Mouse (Mus musculus) intestine, embryonic 14.5 days (tissue): ENCODE measurements around the gene Klhl32. TPM values are rescaled to one million over a fixed set of nuclear protein-coding genes. Genes with fewer than 3 reads are reported as not detected.

Source experiments
- ATAC-seq: fragments of 200-750 bp; cut with Nextera tagmentation; replicated peaks from 2 replicates; pipeline ENCODE4 v1.8.0; 2017; ENCODE audit warnings: low read depth, moderate number of reproducible peaks, moderate TSS enrichment, moderate library complexity; ENCODE audit not compliant: low FRiP score, low TSS enrichment
- DNase-seq: peaks from one replicate; pipeline ENCODE4 v3.0.0-alpha.2; 2018; ENCODE audit warnings: low spot score
- H3K27ac ChIP-seq: fragments of 300-500 bp; sonication (generic); 2 replicates; pipeline ENCODE4 v1.5.1; 2014; ENCODE audit warnings: low read depth, mild to moderate bottlenecking, control low read depth
- H3K27me3 ChIP-seq: fragments of 300-500 bp; sonication (generic); replicated peaks from 2 replicates; pipeline ENCODE4 v1.6.1; 2014; ENCODE audit warnings: low read length, control low read depth; ENCODE audit not compliant: control insufficient read depth, insufficient read depth
- H3K36me3 ChIP-seq: fragments of 300-500 bp; sonication (generic); 2 replicates; pipeline ENCODE4 v1.6.1; 2014; ENCODE audit warnings: low read length, control low read depth; ENCODE audit not compliant: control insufficient read depth, insufficient read depth
- H3K4me1 ChIP-seq: fragments of 300-500 bp; sonication (generic); replicated peaks from 2 replicates; pipeline ENCODE4 v1.6.1; 2014; ENCODE audit warnings: low read length, control low read depth, mixed read lengths; ENCODE audit not compliant: control insufficient read depth, insufficient read depth
- H3K4me2 ChIP-seq: fragments of 300-500 bp; sonication (generic); 2 replicates; pipeline ENCODE4 v1.6.1; 2014; ENCODE audit warnings: low read length
- H3K4me3 ChIP-seq: fragments of 300-500 bp; sonication (generic); 2 replicates; pipeline ENCODE4 v1.5.1; 2014; ENCODE audit warnings: low read depth, low read length, control low read depth, mixed read lengths
- H3K9ac ChIP-seq: fragments of 300-500 bp; sonication (generic); 2 replicates; pipeline ENCODE4 v1.6.1; 2014; ENCODE audit warnings: mild to moderate bottlenecking, low read length
- H3K9me3 ChIP-seq: fragments of 300-500 bp; sonication (generic); 2 replicates; pipeline ENCODE4 v1.6.1; 2016; ENCODE audit warnings: low read length, control low read depth; ENCODE audit not compliant: control insufficient read depth
- WGBS: fragments of 180-500 bp; shearing (Covaris S2); extraction: QIAGEN DNeasy Blood & Tissue Kit; methylation state at CpG from one replicate; pipeline ENCODE4 v1.1.7; 2014; 5-methylcytosine and 5-hydroxymethylcytosine counted together
- polyA plus RNA-seq: library from polyadenylated mRNA; unstranded; fragments of >200 nt; fragmentation: Nextera tagmentation; extraction: Ambion mirVana; gene quantifications from 2 replicates; pipeline ENCODE4 v1.2.1, GENCODE M21; 2014

Klhl32 gene
- polyA plus RNA-seq, 1 experiment from 2014 or later, result 5.5 TPM

- ATAC-seq (peak; percentile 47; the same call in 1 of the 2 replicates), DNase-seq (peak; percentile 88)
- peaks cover 12% of the 10 kb centered on the region for H3K36me3 ChIP-seq
- 21% methylated on average over 6 of the region's 6 CpGs for WGBS
- H3K4me3 ChIP-seq, result no peak overlapping the region
- H3K9me3 ChIP-seq, result no peaks in the 10 kb centered on the region
- H3K27me3 ChIP-seq, result no peaks in the 10 kb centered on the region
- no peak overlapping the region for H3K27ac ChIP-seq
- no peak overlapping the region for H3K4me2 ChIP-seq
- H3K4me1 ChIP-seq, result no peaks in the 10 kb centered on the region
- no peak overlapping the region for H3K9ac ChIP-seq
Observed at GRCm38 (mm10) chr4:24574276-24574675, 276.6 kb downstream of the Klhl32 start.

GRCm38 (mm10) chr4:24568989-24569556 is 281.9 kb downstream of the Klhl32 start:
- WGBS, result 86% methylated on average over 7 of the region's 7 CpGs
- Histone ChIP-seq H3K9me3 (no peaks in the 10 kb centered on the region), H3K4me2 (no peak overlapping the region), H3K27ac (no peak overlapping the region), H3K4me3 (no peak overlapping the region), H3K36me3 (no peaks in the 10 kb centered on the region), H3K9ac (no peak overlapping the region), H3K4me1 (no peaks in the 10 kb centered on the region), H3K27me3 (no peaks in the 10 kb centered on the region)
- DNase-seq (no peak), ATAC-seq (no peak)

- H3K36me3 ChIP-seq, result no peaks in the 10 kb centered on the region
- no peak overlapping the region for H3K4me2 ChIP-seq
- H3K4me3 ChIP-seq, result no peak overlapping the region
- WGBS, result 78% methylated on average over 6 of the region's 6 CpGs
- H3K4me1 ChIP-seq, result no peaks in the 10 kb centered on the region
- DNase-seq (no peak), ATAC-seq (no peak)
- no peaks in the 10 kb centered on the region for H3K9me3 ChIP-seq
- H3K27me3 ChIP-seq, result no peaks in the 10 kb centered on the region
- H3K9ac ChIP-seq, result no peak overlapping the region
- H3K27ac ChIP-seq, result no peak overlapping the region
Observed at GRCm38 (mm10) chr4:24568026-24568425, 282.9 kb downstream of the Klhl32 start.

Other genes with a start within 250 kb of the Klhl32 start
- gene Ndufaf4, start 47.0 kb upstream of the Klhl32 start, polyA plus RNA-seq, result 62.0 and 64.8 TPM in 2 replicates
- 0.83 and 1.7 TPM in 2 replicates for gene Gpr63, start 115.3 kb upstream of the Klhl32 start, polyA plus RNA-seq